Mouse (Mus musculus) neutrophil, adult 59 days (primary cell): ENCODE data around the gene Zdhhc8. TPM values are rescaled to one million over a fixed set of nuclear protein-coding genes. Genes with fewer than 3 reads are reported as not detected.

Experiments
- total RNA-seq, 2 experiments: library from RNA; stranded (reverse); gene quantifications; 1 replicate in 1 of 2; 2 replicates in 1 of 2; pipeline ENCODE4 v1.2.4; 2023

Gene Zdhhc8
- total RNA-seq, result 1 to 10 TPM; 3.7 to 4.9 TPM

DNA sequence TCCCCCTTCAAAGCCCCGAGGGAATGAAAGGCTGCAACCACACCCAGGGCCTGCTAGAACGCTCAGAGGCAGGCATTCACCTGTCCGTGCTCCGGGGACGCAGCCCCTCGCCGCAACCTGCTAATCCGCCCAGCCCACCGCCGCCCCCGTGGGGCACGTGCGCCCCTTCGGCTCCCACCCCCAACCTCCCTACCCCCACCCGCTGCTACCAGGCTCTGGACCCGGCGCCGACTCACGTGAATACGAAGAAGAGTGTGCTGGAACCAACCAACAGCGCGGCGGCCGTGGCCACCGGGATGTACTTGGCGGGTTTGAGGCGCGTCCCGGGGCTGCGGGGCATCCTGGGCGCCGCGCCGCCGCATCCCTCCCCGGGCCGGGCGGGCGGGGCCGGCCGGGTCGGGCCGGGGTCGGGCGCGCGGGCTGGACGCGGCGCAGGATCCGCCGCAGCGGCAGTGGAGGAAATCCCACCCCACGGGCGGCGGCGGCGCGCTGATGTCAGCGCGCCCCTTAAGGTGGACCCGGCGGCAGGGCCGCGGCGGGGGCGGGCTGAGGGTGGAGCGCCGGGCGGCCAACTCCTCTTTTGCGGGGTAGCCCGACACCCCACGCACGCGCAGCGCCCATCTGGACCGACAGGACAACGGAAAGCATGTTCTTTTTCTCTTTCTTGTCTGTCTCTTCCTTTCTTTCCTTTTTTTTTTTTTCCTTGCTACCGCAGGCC is at the start of gene Zdhhc8:
Gene Zdhhc8 (minus strand): TSS at position 466 of the 718 bp plus-strand sequence.

DNA sequence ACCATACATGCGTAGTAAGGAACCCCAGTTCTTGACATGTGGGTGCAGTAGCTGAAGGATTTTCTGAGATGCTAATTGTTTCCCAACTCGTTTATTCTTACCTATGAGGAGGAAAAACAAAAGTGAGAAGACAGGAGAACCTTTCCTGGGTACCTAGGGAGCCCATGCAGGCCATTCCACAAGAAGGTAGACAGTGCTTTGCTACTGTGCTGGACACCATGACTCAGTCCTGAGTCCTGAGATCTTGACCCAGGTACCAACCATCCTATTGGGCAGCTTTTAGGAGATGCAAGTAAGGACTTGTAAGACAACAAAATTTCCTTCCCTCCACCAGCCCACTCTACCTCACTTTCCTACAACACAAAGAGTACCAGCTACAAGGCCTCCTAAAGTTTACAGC is 23.3 kb upstream of the Zdhhc8 start, which contains the start of gene Gm49776:
Gene Gm49776 (minus strand): TSS at position 101 of the 400 bp plus-strand sequence.

DNA sequence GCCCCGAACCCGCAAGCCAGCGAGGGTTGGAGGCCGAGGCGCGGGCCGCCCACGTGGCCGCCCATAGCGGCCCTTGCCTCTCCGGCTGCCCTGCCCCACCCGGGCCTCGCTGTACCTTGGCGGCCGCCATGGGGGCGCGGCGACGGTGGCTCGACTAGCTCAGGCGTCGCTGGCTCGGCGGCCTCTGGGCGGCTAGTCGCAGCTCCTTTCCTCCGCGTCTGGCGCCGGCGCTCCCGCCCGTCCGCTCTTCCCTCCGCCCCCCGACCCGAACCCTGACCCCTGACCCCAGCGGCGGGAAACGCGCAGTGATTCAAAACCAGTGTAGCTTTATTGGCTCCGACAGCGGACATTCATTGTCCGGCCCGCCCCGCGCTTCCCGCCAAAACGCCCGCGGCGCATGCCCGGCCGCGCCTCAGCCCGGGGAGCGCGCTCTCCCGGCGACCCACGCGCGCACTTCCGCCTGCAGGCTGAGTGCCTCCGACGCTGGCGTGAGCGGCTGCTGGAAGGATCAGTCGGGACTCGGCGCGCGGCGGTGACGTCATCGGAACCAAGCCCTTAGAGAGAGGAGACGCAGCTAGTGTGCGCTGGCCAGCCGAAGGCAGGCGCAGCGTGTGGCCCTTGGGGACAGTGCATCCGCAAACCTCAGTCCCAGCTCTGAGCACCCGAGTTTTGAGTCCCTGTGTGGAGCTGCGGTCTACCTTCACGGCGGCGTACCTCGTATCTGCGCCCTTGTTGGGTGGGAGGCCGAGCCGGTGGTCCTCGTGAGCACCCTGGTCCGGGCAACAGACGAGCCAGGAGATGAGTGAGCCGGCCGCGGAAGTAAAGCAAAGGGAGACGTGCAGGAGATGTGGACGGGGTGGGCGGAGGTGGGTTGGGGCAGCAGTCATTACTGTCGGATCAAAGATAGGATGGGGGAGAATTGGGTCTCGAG is 13.8 kb upstream of the Zdhhc8 start, which contains the start of the genes Trmt2a and Ranbp1:
Gene Trmt2a (plus strand): TSS at position 247 of the 931 bp plus-strand sequence.
Gene Ranbp1 (minus strand): TSS at position 300 of the 931 bp plus-strand sequence.

DNA sequence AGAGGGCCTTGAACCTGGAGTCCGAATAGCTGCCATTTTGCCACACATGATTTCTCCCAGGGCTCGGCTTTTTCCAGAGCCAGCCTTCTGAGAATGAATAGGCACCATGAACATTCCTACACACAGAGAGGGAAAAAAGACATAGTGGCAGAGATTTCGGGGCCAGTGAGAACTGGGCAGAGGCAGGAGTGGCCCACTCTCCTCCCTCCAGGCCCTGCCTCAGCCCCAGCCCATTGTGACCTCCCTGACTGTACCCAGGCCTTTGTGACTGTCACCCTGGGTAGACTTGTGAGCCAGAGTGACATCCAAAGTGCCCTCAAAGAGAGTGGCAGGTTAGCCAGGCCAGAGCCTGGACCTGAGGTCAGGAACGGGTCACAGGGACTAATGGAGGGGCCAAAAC is 17.4 kb downstream of the Zdhhc8 start, which contains the start of gene Ccdc188:
Gene Ccdc188 (plus strand): TSS at position 301 of the 400 bp plus-strand sequence.

Other genes with a start within 250 kb of the Zdhhc8 start
- 1 to 10 TPM; 6.8 to 7.7 TPM for gene Dgcr6, start 182.3 kb downstream of the Zdhhc8 start, total RNA-seq
- gene Prodh, start 144.9 kb downstream of the Zdhhc8 start, total RNA-seq, result 1 to 10 TPM; 8.5 to 9.8 TPM
- under 1 TPM; 0.20 to 0.42 TPM for gene Rtn4r, start 107.5 kb downstream of the Zdhhc8 start, total RNA-seq
- not detected for gene Ccdc188, start 17.3 kb downstream of the Zdhhc8 start, total RNA-seq
- 10 to 100 TPM; 42.3 to 55.1 TPM for gene Trmt2a, start 13.5 kb upstream of the Zdhhc8 start, total RNA-seq
- 10 to 100 TPM; 59.0 to 64.4 TPM for gene Ranbp1, start 13.6 kb upstream of the Zdhhc8 start, total RNA-seq
- not detected for gene Gm49776, start 23.2 kb upstream of the Zdhhc8 start, total RNA-seq
- gene Dgcr8, start 54.1 kb upstream of the Zdhhc8 start, total RNA-seq, result 10 to 100 TPM; 19.0 to 24.1 TPM
- 10 to 100 TPM; 26.4 to 26.6 TPM for gene Tango2, start 113.0 kb upstream of the Zdhhc8 start, total RNA-seq
- 1 to 10 TPM; 5.1 TPM for gene Arvcf, start 113.0 kb upstream of the Zdhhc8 start, total RNA-seq
- 10 to 100 TPM; 10.8 to 11.2 TPM for gene Txnrd2, start 191.2 kb upstream of the Zdhhc8 start, total RNA-seq
- gene Comt, start 191.7 kb upstream of the Zdhhc8 start, total RNA-seq, result 10 to 100 TPM; 29.2 to 31.2 TPM